Mouse (Mus musculus) neural tube, embryonic 11.5 days (tissue): ENCODE measurements around the gene Gusb. TPM values are rescaled to one million over a fixed set of nuclear protein-coding genes. Genes with fewer than 3 reads are reported as not detected.
A peak's percentile ranks its signal among the peaks of the same experiment; 100 is the strongest.

Experiments used
- ATAC-seq: fragments of 200-750 bp; cut with Nextera tagmentation; 2 replicates; pipeline ENCODE4 v1.8.0; 2017; ENCODE audit warnings: moderate number of reproducible peaks, mild to moderate bottlenecking, moderate TSS enrichment, moderate library complexity; ENCODE audit not compliant: insufficient read depth, low FRiP score, low TSS enrichment
- DNase-seq: peaks from one replicate; pipeline ENCODE4 v3.0.0-alpha.2; 2015; ENCODE audit warnings: low spot score
- H3K27ac ChIP-seq: fragments of 300-500 bp; sonication (generic); 2 replicates; pipeline ENCODE4 v1.5.1; 2014; ENCODE audit warnings: low read depth, mild to moderate bottlenecking, low read length
- H3K27me3 ChIP-seq: fragments of 300-500 bp; sonication (generic); 2 replicates; pipeline ENCODE4 v1.6.1; 2014; ENCODE audit warnings: mild to moderate bottlenecking, low read length, mixed read lengths; ENCODE audit not compliant: control insufficient read depth, insufficient read depth
- H3K36me3 ChIP-seq: fragments of 300-500 bp; sonication (generic); 2 replicates; pipeline ENCODE4 v1.6.1; 2014; ENCODE audit warnings: mild to moderate bottlenecking, low read length, moderate library complexity, mixed read lengths; ENCODE audit not compliant: control insufficient read depth, insufficient read depth
- H3K4me1 ChIP-seq: fragments of 300-500 bp; sonication (generic); 2 replicates; pipeline ENCODE4 v1.6.1; 2014; ENCODE audit warnings: low read length, mixed read lengths; ENCODE audit not compliant: control insufficient read depth, insufficient read depth
- H3K4me2 ChIP-seq: fragments of 300-500 bp; sonication (generic); 2 replicates; pipeline ENCODE4 v1.6.1; 2014; ENCODE audit warnings: low read depth, mild to moderate bottlenecking, moderate library complexity
- H3K4me3 ChIP-seq: fragments of 300-500 bp; sonication (generic); 2 replicates; pipeline ENCODE4 v1.5.1; 2014; ENCODE audit warnings: low read depth, low read length
- H3K9ac ChIP-seq: fragments of 300-500 bp; sonication (generic); 2 replicates; pipeline ENCODE4 v1.6.1; 2014; ENCODE audit warnings: mild to moderate bottlenecking, low read length
- H3K9me3 ChIP-seq: fragments of 300-500 bp; sonication (generic); 2 replicates; pipeline ENCODE4 v1.6.1; 2016; ENCODE audit warnings: low read length; ENCODE audit not compliant: control insufficient read depth
- WGBS: fragments of 180-500 bp; shearing (Covaris S2); extraction: QIAGEN DNeasy Blood & Tissue Kit; methylation state at CpG from one replicate; pipeline ENCODE4 v1.1.7; 2014; 5-methylcytosine and 5-hydroxymethylcytosine counted together
- polyA plus RNA-seq: library from polyadenylated mRNA; unstranded; fragments of >200 nt; fragmentation: Nextera tagmentation; extraction: Ambion mirVana; gene quantifications from 2 replicates; pipeline ENCODE4 v1.2.1, GENCODE M21; 2014

Gene Gusb
- polyA plus RNA-seq, 1 experiment from 2014 or later, result 35.1 TPM

DNA sequence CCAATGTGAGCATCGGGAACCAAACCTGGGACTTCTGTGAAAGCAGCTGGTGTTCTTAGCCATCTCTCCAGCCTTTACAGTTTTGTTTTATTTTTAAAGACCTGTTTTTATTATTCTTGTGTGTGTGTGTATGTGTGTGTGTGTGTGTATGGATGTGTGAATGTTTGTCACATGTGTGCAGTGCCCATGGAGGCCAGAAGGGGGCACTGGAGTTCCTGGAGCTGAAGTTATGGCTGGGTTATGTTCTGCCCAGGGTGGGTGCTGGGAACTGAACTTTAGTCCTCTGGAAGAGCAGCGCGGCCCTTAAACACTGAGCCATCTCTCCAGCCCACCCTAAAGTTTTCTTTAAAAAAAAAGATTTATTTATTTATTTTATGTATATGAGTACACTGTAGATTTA lies 12.3 kb upstream of the Gusb start:
- WGBS, result 95% methylated on average over 3 of the region's 3 CpGs
- no peak overlapping the region for H3K27ac ChIP-seq
- no peak overlapping the region for H3K4me2 ChIP-seq
- peaks cover 3% of the 10 kb centered on the region for H3K36me3 ChIP-seq
- no peak overlapping the region for H3K9ac ChIP-seq
- ATAC-seq (no peak), DNase-seq (no peak)
- no peaks in the 10 kb centered on the region for H3K4me1 ChIP-seq
- no peaks in the 10 kb centered on the region for H3K27me3 ChIP-seq
- no peaks in the 10 kb centered on the region for H3K9me3 ChIP-seq
- no peak overlapping the region for H3K4me3 ChIP-seq

GRCm38 (mm10) chr5:130010961-130011360 lies 8.1 kb upstream of the Gusb start:
- 95% methylated on average over 5 of the region's 5 CpGs for WGBS
- H3K36me3 ChIP-seq, result peaks cover 2% of the 10 kb centered on the region
- no peak overlapping the region for H3K9ac ChIP-seq
- no peaks in the 10 kb centered on the region for H3K9me3 ChIP-seq
- H3K4me2 ChIP-seq, result no peak overlapping the region
- DNase-seq (no peak), ATAC-seq (no peak)
- no peaks in the 10 kb centered on the region for H3K4me1 ChIP-seq
- no peak overlapping the region for H3K4me3 ChIP-seq
- no peaks in the 10 kb centered on the region for H3K27me3 ChIP-seq
- H3K27ac ChIP-seq, result no peak overlapping the region

GRCm38 (mm10) chr5:130009784-130010183 lies 6.9 kb upstream of the Gusb start:
- no peaks in the 10 kb centered on the region for H3K27me3 ChIP-seq
- H3K36me3 ChIP-seq, result no peaks in the 10 kb centered on the region
- no peak overlapping the region for H3K4me3 ChIP-seq
- peaks cover under 1% of the 10 kb centered on the region; the same call in 1 of the 2 replicates for H3K9me3 ChIP-seq
- no peaks in the 10 kb centered on the region for H3K4me1 ChIP-seq
- ATAC-seq (no peak), DNase-seq (no peak)
- no peak overlapping the region for H3K4me2 ChIP-seq
- no peak overlapping the region for H3K9ac ChIP-seq
- WGBS, result 98% methylated on average over 4 of the region's 4 CpGs
- H3K27ac ChIP-seq, result no peak overlapping the region

DNA sequence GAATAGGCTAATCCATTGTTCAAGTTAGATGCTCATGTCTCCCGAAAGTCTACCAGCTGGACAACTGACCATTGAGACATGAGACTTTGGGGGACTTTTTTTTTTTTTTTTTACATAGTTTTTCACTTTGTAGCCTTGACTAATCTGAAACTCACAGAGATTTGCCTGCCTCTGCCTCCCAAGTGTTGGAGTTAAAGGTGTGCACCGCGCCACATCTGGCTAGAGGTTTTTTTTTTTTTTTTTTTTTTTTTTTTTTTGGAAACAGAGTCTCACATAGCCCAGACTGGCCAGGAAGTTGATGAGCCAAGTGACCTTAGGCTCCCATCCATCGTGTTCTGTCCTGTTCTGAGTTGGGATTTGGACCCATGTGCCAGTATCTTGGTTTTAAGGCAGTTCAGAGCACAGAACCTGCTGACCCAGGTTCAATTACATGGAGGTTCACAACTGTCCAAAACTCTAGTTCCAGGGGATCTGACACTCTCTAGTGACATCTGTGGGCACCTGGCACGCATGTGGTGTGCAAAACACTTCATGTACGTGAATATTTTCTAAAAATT lies 5.3 kb upstream of the Gusb start:
- no peaks in the 10 kb centered on the region for H3K36me3 ChIP-seq
- no peak overlapping the region for H3K4me2 ChIP-seq
- no peak overlapping the region for H3K27ac ChIP-seq
- H3K4me1 ChIP-seq, result peaks cover under 1% of the 10 kb centered on the region; the same call in 1 of the 2 replicates
- no peaks in the 10 kb centered on the region for H3K27me3 ChIP-seq
- ATAC-seq, result no peak
- H3K4me3 ChIP-seq, result no peak overlapping the region
- H3K9ac ChIP-seq, result no peak overlapping the region
- DNase-seq, result no peak
- 83% methylated on average over 6 of the region's 6 CpGs for WGBS
- H3K9me3 ChIP-seq, result peaks cover 3% of the 10 kb centered on the region; the same call in 1 of the 2 replicates

GRCm38 (mm10) chr5:130007344-130007743 lies 4.5 kb upstream of the Gusb start:
- Histone ChIP-seq H3K27me3 (no peaks in the 10 kb centered on the region), H3K4me2 (no peak overlapping the region), H3K9me3 (peaks cover 3% of the 10 kb centered on the region; the same call in 1 of the 2 replicates), H3K36me3 (no peaks in the 10 kb centered on the region), H3K4me1 (peaks cover 2% of the 10 kb centered on the region; the same call in 1 of the 2 replicates), H3K4me3 (no peak overlapping the region), H3K9ac (no peak overlapping the region), H3K27ac (no peak overlapping the region)
- ATAC-seq, result no peak
- WGBS, result 97% methylated on average over 1 of the region's 1 CpGs
- DNase-seq, result no peak

DNA sequence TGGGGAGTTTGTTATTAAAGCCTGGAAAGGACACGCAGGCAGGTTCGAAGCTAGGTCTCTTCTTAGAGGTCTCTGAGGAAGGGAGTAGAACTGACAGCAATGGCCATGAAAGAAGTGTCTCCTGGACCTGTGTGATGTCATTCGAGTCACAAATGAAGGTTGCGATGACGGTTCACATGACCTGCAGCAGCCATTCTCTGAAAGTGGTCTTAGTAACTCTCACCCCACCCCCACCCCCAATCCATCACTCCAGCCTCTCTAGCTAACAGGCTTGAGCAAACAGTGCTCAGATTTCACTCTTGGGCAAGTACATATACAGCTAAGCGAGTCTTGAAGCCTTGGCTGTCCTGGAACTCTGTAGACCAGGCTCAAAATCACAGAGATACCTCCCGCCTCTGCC lies 380 bp upstream of the Gusb start:
- H3K36me3 ChIP-seq, result no peaks in the 10 kb centered on the region
- H3K4me3 ChIP-seq, result peak overlapping the region; percentile 56
- no peak overlapping the region for H3K27ac ChIP-seq
- ATAC-seq, result no peak
- WGBS, result 47% methylated on average over 7 of the region's 7 CpGs
- H3K27me3 ChIP-seq, result no peaks in the 10 kb centered on the region
- DNase-seq, result peak; percentile 17
- peak overlapping the region; percentile 81 for H3K4me2 ChIP-seq
- peaks cover 2% of the 10 kb centered on the region; the same call in 1 of the 2 replicates for H3K4me1 ChIP-seq
- H3K9ac ChIP-seq, result peak overlapping the region; percentile 75; the same call in 1 of the 2 replicates
- H3K9me3 ChIP-seq, result peaks cover 3% of the 10 kb centered on the region; the same call in 1 of the 2 replicates

GRCm38 (mm10) chr5:130001356-130001987 lies 1.4 kb downstream of the Gusb start:
- Histone ChIP-seq H3K9me3 (peaks cover 3% of the 10 kb centered on the region; the same call in 1 of the 2 replicates), H3K4me1 (peaks cover 2% of the 10 kb centered on the region; the same call in 1 of the 2 replicates), H3K4me2 (peak overlapping the region; percentile 81), H3K27ac (no peak overlapping the region), H3K4me3 (peak overlapping the region; percentile 56; the same call in 1 of the 2 replicates), H3K9ac (peak overlapping the region; percentile 14; the same call in 1 of the 2 replicates), H3K27me3 (no peaks in the 10 kb centered on the region), H3K36me3 (no peaks in the 10 kb centered on the region)
- no peak for ATAC-seq
- 62% methylated on average over 5 of the region's 5 CpGs for WGBS
- DNase-seq, result no peak

- no peak overlapping the region for H3K27ac ChIP-seq
- DNase-seq, result no peak
- no peaks in the 10 kb centered on the region for H3K36me3 ChIP-seq
- H3K9me3 ChIP-seq, result peaks cover 3% of the 10 kb centered on the region; the same call in 1 of the 2 replicates
- no peak overlapping the region for H3K9ac ChIP-seq
- peaks cover 2% of the 10 kb centered on the region; the same call in 1 of the 2 replicates for H3K4me1 ChIP-seq
- no peak overlapping the region for H3K4me2 ChIP-seq
- ATAC-seq, result no peak
- H3K27me3 ChIP-seq, result no peaks in the 10 kb centered on the region
- WGBS, result 94% methylated on average over 12 of the region's 12 CpGs
- no peak overlapping the region for H3K4me3 ChIP-seq
These were observed 2.1 kb downstream of the Gusb start for GRCm38 (mm10) chr5:130000735-130001134.

GRCm38 (mm10) chr5:129999097-129999496 lies 3.8 kb downstream of the Gusb start:
- no peak for ATAC-seq
- Histone ChIP-seq H3K9ac (no peak overlapping the region), H3K9me3 (no peaks in the 10 kb centered on the region), H3K4me1 (peaks cover 2% of the 10 kb centered on the region; the same call in 1 of the 2 replicates), H3K36me3 (no peaks in the 10 kb centered on the region), H3K4me2 (no peak overlapping the region), H3K27me3 (no peaks in the 10 kb centered on the region), H3K27ac (no peak overlapping the region), H3K4me3 (no peak overlapping the region)
- peak; percentile 67 for DNase-seq
- WGBS, result 34% methylated on average over 4 of the region's 4 CpGs
